Mouse (Mus musculus): Measurements from ENCODE around the gene Plcg2.

- TF ChIP-seq EP300 (IDR thresholded peaks at IDR 0.05) (no peak), CTCF (IDR thresholded peaks at IDR 0.05) (peak; percentile 22; the same call in 1 of the 2 replicates)
Observed at GRCm38 (mm10) chr8:117470342-117470781, 27.7 kb upstream of the Plcg2 start.

Measured in lung, postnatal 0 days (tissue).